Mouse (Mus musculus): ENCODE measurements around the gene Thrsp.

Gene Thrsp

DNA sequence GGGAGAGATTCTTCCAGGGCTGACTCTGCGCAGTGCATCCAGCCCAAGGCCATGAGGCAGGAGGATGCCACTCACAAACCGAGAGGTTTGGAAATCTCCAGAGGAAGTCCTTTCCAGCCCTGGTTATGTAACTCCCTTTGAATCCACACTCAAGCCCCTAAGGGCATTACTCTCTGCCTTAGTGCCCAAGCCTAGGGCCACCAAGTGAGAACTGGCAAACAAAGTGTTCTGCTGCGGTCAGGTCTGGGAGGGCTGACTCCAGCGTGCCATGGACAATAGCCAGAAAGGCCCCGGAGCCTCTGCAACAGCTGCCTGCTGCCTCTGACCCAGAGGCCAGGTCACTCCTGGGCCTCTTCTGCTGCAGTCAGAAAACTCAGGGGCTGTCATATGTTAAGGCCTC, 1.2 kb upstream of the Thrsp start:
- peak; percentile 48 for DNase-seq (ENCODE audit: low spot score)

- DNase-seq (ENCODE audit: low spot score): no peak
Measured at GRCm38 (mm10) chr7:97416473-97416872, 1.1 kb downstream of the Thrsp start.

GRCm38 (mm10) chr7:97414915-97415687, 2.4 kb downstream of the Thrsp start:
- no peak for DNase-seq (ENCODE audit: low spot score)

GRCm38 (mm10) chr7:97414426-97414825, 3.1 kb downstream of the Thrsp start:
- no peak for DNase-seq (ENCODE audit: low spot score)

- DNase-seq (ENCODE audit: low spot score): no peak
Measured at GRCm38 (mm10) chr7:97413981-97414380, 3.5 kb downstream of the Thrsp start.

- DNase-seq (ENCODE audit: low spot score): no peak
Measured at GRCm38 (mm10) chr7:97411575-97411974, 6.0 kb downstream of the Thrsp start.

DNA sequence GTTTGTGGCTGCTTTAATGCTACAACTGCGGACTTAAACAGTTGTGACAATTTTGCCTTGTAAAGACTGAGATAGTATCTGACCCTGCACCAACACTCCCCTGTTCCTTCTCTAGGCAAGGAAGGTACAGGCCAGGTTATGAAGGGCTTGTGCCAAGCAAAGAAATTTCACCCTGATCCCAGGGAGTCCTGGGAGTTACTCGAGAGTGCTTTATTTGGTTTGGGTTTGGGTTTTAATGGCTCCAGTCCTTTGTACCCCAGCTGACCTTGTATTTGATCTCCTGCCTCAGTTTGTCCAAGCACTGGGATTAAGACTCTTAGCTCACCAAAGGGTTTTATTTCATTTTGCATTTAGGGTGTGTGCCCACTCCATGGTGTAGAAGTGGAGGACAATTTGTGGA, 6.4 kb downstream of the Thrsp start:
- DNase-seq (ENCODE audit: low spot score): no peak

- no peak for DNase-seq (ENCODE audit: low spot score)
Measured at GRCm38 (mm10) chr7:97407145-97407544, 10.4 kb downstream of the Thrsp start.

DNA sequence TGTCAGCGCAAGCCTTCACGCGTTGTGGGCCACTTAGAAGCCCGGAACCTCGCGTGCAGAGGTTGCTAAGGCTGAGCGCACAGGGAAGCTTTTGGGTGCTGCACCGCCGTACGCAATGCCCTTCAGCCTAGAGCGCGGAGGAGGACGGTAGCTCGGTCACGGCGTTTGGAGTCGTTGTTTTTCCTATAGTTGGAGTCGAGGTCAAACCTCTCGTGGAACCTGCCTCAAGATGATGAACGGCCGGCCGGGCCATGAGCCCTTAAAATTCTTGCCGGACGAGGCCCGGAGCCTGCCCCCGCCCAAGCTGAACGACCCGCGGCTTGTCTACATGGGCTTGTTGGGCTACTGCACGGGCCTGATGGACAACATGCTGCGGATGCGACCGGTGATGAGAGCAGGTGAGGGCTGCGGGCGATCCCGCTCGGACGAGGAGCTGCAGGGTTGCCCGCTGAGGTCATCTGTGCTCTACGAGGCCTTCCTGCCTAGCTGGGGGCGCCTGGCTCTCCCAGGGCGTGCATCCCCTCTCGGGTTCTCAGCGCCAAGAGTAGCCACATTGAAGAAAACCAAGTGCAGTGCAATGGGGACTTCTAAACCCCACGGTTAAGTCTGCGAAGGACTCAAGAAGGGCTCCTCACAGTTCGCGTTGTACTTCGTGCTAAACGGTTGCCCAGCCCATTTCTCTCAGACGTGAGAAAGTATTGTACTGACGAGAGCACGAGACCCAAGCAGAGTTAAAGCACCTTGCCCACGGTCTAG, 17.4 kb downstream of the Thrsp start, which contains the start of gene Ndufc2:
Gene Ndufc2 (plus strand): TSS at position 44 of the 756 bp plus-strand sequence.
- peak; percentile 79 for DNase-seq (ENCODE audit: low spot score)

DNA sequence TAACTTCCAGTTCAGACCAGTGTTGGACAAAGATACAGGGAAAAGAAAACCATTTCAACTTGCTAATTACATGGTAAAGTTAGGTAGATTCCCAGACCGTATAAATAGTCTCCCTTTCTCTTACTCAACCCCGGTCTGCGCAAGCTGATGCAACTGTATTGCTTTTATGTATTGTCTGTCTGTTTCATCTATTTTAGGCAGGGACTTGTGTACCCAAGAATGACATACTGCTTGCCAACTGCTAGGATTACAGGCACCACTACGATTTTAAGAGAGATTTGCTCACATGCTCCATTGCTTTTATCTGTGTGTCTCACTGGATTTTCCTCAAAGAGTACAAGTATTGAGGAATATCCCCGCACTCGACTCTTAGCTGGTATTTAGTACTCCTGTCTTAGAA, 18.6 kb downstream of the Thrsp start:
- no peak for DNase-seq (ENCODE audit: low spot score)

DNA sequence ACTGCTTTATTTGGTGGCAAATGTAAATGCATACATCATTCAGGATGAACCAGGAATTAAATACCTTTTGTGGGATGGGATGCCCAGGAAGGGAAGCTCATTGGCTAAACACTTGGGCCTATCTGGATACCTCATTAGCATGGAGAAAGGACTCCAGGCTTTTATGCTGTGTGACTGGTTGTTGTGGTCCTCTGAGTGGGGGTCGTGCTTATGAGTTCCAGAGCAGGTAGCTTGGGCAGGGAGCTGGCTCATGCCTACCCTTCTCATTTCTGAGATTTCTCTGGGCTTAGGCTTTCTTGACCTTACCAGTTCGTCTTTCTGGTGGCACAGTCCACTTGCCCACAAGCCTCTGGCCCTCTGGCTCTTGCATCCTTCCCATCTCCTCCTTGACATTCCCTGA, 23.2 kb downstream of the Thrsp start:
- no peak for DNase-seq (ENCODE audit: low spot score)

DNA sequence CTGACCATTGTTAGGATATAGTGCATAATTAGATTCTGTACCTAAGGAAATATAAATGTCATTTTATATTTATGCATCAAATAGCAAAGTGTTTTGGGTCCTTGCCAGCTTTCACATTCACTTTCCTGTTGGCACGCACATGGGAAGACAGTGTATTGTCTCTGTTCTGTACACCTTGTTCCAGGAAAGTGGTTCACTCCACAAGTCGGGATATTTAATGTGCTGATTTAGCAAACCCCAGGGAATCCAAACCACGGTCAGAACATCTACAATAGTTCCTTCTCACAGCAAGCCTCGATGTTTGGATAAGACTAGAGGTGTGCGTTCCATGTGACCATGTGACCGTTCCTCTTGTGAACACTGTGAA, 25.5 kb downstream of the Thrsp start:
- DNase-seq (ENCODE audit: low spot score): no peak

DNA sequence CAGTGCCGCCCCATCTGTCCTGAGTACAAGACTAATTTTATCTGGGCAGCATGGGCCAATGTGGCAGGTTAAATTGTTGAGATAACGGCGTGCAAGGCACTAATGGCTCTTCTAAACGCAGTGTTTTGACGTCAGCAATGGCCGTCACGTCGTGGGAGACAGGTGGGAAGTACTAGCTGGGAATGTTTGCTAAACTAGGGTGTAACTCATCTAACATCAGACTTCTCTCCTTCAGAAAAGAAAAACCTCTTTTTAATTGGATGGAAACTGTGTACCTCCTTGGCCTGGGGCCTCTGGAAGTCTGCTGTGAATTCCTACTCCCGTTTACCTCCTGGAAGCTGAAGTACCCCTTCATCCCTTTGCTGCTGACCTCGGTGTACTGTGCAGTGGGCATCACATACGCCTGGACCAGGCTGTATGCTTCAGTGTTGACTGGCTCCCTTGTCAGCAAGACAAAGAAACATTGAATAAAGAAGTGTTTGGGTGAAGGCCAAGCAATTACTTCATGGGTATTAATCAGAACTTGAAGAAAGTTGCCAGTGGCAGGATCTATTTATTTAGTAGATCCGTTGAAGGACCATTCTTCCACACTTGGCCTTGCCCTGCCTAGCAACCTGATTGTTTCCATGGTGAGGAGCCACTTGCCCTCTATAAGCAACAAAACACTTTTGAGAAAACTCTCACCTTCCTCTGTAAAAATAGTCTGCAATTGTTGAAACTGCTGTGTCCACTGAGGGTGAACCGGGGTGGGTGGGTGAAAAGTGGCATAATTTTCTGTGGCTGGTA, 26.0 kb downstream of the Thrsp start:
- peak; percentile 47 for DNase-seq (ENCODE audit: low spot score)

DNA sequence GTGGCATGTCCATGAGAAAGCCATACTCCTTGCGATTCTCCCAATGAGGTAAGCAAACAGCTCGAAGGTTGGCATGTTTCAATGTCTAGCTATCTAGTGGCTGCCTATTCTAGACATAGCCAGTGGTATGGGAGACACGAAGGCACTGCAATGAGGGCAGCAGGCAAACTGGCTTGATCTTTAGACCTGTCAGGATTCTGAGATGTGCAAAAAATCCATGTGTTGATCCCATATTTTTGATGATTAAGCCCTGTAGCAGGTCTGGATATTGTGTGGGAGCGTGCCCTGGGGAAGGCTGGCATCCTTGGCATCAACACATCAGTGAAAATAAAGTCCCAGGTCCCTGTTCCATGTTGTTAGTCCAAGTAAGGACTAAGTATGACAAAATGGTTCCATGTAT, 29.0 kb downstream of the Thrsp start:
- no peak for DNase-seq (ENCODE audit: low spot score)

- no peak for DNase-seq (ENCODE audit: low spot score)
Measured at GRCm38 (mm10) chr7:97387561-97388147, 29.9 kb downstream of the Thrsp start.

DNA sequence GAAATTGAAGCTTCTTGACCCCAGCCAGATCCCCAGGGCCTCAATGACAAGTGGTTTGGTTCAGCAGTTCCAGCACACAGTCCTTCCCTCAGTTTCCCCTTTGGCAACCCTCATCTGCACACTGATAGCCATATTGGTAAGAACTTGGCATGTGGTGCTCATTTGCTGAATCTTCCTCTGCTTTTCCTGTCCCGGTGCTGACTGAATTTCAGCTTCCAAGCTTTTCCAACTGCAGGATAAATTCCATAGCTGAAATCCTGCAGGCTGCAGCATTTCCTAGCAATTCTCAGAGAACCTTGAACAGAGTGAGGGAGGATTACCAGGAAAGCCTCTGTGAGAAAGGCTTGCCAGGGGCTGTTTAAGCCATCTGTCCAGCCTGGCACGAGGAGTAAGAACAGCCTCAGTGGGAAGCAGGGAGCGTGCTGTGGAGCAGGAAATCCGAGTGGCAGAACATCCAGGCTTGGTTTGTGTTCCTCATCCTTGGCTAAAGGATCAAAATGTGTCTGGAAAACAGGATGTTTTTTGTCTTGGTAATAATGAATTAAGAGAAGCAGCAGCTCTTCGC, 30.6 kb downstream of the Thrsp start:
- peak; percentile 38 for DNase-seq (ENCODE audit: low spot score)

- no peak for DNase-seq (ENCODE audit: low spot score)
Measured at GRCm38 (mm10) chr7:97386106-97386805, 31.3 kb downstream of the Thrsp start.

DNA sequence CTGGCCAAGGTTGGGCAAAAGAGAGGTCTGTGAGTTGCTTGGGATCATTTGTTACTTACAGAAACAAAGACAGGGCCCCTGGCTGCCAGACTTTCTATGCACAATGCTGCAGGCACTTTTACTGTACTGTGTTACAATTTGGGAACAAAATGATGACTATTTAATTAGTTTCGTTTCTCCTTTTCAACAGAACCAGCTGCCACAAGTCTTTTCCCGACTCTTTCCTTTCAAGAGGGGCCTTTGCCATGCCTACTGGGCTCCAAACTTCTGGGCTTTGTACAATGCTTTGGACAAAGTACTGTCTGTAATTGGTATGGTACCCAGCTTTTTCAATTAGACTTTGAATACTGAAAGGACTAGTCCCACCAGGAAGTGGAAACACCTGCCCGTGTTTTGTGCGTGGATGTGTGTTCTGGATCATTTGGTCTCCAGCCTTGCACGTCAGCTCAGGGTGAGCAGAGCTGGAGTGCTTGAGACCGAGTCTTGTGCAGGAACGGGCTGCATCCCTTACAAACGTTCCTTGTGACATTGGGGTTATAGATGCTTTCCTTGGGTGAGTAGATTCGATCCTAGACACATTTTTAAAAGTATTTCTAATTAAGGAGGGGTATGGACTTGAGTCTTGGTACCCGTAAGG, 33.9 kb downstream of the Thrsp start:
- no peak for DNase-seq (ENCODE audit: low spot score)

DNA sequence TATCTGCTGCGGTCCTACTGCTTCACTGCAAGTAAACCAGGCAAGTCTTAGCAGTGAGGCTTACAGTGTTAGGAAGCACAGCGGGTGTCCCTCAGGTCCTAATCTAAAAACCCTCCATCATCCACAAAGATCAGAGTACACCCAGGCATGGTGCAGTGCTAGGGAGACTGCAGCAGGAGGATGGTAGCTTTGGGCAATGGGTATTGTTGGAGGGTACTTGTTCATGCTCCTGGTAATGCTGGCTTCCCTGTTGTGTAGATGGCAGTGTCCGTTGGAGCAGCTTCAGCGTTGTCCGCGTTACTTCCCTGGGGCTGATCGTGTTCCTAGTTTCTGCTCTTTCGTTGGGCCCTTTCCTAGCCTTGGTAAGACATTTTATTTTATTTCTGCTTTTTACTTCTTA, 34.9 kb downstream of the Thrsp start:
- no peak for DNase-seq (ENCODE audit: low spot score)

GRCm38 (mm10) chr7:97380500-97381123, 36.9 kb downstream of the Thrsp start:
- no peak for DNase-seq (ENCODE audit: low spot score)

Measured in testis, postnatal 14 days (tissue).